Mouse (Mus musculus): ENCODE data around the gene Gm12253. TPM values are rescaled to one million over a fixed set of nuclear protein-coding genes. Genes with fewer than 3 reads are reported as not detected.

Gene Gm12253
- not detected in 2 replicates for polyA plus RNA-seq (2014; fragmentation: Nextera tagmentation; extraction: Ambion mirVana)

GRCm38 (mm10) chr11:58432259-58432658, at the start of gene Gm12253:
Gene Gm12253, plus strand, starts transcription at chr11:58432559.
- H3K4me2 ChIP-seq, result no peak within 1 kb of the TSS
- no peaks in the 10 kb centered on the region for H3K9me3 ChIP-seq (replicated peaks; ENCODE audit: control insufficient read depth, low read length)
- H3K4me1 ChIP-seq (ENCODE audit: control insufficient read depth, insufficient read depth, low read length), result no peaks in the 10 kb centered on the region
- no peaks in the 10 kb centered on the region for H3K27me3 ChIP-seq (ENCODE audit: control insufficient read depth, insufficient read depth, low read length)
- H3K9ac ChIP-seq (ENCODE audit: low read depth, low read length), result no peak within 1 kb of the TSS
- WGBS (ENCODE audit: insufficient replicate concordance), result 75% methylated on average over 3 of the region's 3 CpGs
- ATAC-seq (replicated peaks; ENCODE audit: insufficient number of reproducible peaks, low FRiP score, low TSS enrichment), result no peak
- no peak within 1 kb of the TSS for H3K27ac ChIP-seq (ENCODE audit: low read depth, low read length)
- no peak within 1 kb of the TSS for H3K4me3 ChIP-seq (ENCODE audit: low read depth, low read length)
- no peaks in the 10 kb centered on the region for H3K36me3 ChIP-seq (ENCODE audit: control insufficient read depth, insufficient read depth, low read length)

GRCm38 (mm10) chr11:58399985-58400645, 32.2 kb upstream of the Gm12253 start:
- H3K4me3 ChIP-seq (ENCODE audit: low read depth, low read length), result no peak overlapping the region
- no peak overlapping the region for H3K27ac ChIP-seq (ENCODE audit: low read depth, low read length)
- no peak overlapping the region for H3K4me2 ChIP-seq
- 56% methylated on average over 6 of the region's 6 CpGs for WGBS (ENCODE audit: insufficient replicate concordance)
- no peak for ATAC-seq (replicated peaks; ENCODE audit: insufficient number of reproducible peaks, low FRiP score, low TSS enrichment)
- H3K27me3 ChIP-seq (ENCODE audit: control insufficient read depth, insufficient read depth, low read length), result no peaks in the 10 kb centered on the region
- no peaks in the 10 kb centered on the region for H3K9me3 ChIP-seq (replicated peaks; ENCODE audit: control insufficient read depth, low read length)
- no peak overlapping the region for H3K9ac ChIP-seq (ENCODE audit: low read depth, low read length)
- no peaks in the 10 kb centered on the region for H3K36me3 ChIP-seq (ENCODE audit: control insufficient read depth, insufficient read depth, low read length)
- no peaks in the 10 kb centered on the region for H3K4me1 ChIP-seq (ENCODE audit: control insufficient read depth, insufficient read depth, low read length)

DNA sequence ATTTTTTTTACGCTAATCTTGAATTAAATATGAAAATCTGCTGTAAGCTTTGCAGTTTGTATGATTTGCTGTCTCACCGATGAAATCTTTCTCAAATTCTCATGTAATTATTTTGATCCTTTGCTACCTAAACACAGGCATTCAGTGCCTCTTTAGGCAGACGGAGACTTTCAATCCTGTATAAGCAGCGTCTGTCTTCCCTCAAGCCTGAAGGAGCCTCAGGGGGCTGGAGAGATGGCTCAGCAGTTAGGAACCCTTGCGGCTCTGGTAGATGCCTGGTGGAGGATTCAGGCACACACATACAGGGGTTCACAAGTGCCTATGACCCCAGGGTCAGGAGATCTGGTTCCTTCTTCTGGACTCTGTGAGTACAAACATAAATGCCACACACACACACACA, 31.7 kb upstream of the Gm12253 start:
- Histone ChIP-seq H3K9me3 (replicated peaks; ENCODE audit: control insufficient read depth, low read length) (no peaks in the 10 kb centered on the region), H3K4me1 (ENCODE audit: control insufficient read depth, insufficient read depth, low read length) (no peaks in the 10 kb centered on the region), H3K36me3 (ENCODE audit: control insufficient read depth, insufficient read depth, low read length) (no peaks in the 10 kb centered on the region), H3K27ac (ENCODE audit: low read depth, low read length) (no peak overlapping the region), H3K4me3 (ENCODE audit: low read depth, low read length) (no peak overlapping the region), H3K4me2 (no peak overlapping the region), H3K27me3 (ENCODE audit: control insufficient read depth, insufficient read depth, low read length) (no peaks in the 10 kb centered on the region), H3K9ac (ENCODE audit: low read depth, low read length) (no peak overlapping the region)
- WGBS (ENCODE audit: insufficient replicate concordance), result 58% methylated on average over 5 of the region's 5 CpGs
- ATAC-seq (replicated peaks; ENCODE audit: insufficient number of reproducible peaks, low FRiP score, low TSS enrichment), result no peak

GRCm38 (mm10) chr11:58408066-58408465, 24.3 kb upstream of the Gm12253 start:
- WGBS (ENCODE audit: insufficient replicate concordance), result 68% methylated on average over 3 of the region's 3 CpGs
- Histone ChIP-seq H3K4me2 (no peak overlapping the region), H3K4me1 (ENCODE audit: control insufficient read depth, insufficient read depth, low read length) (no peaks in the 10 kb centered on the region), H3K27me3 (ENCODE audit: control insufficient read depth, insufficient read depth, low read length) (no peaks in the 10 kb centered on the region), H3K9me3 (replicated peaks; ENCODE audit: control insufficient read depth, low read length) (no peaks in the 10 kb centered on the region), H3K27ac (ENCODE audit: low read depth, low read length) (no peak overlapping the region), H3K36me3 (ENCODE audit: control insufficient read depth, insufficient read depth, low read length) (no peaks in the 10 kb centered on the region), H3K9ac (ENCODE audit: low read depth, low read length) (no peak overlapping the region), H3K4me3 (ENCODE audit: low read depth, low read length) (no peak overlapping the region)
- ATAC-seq (replicated peaks; ENCODE audit: insufficient number of reproducible peaks, low FRiP score, low TSS enrichment), result no peak

- WGBS (ENCODE audit: insufficient replicate concordance), result 55% methylated on average over 3 of the region's 3 CpGs
- H3K9me3 ChIP-seq (replicated peaks; ENCODE audit: control insufficient read depth, low read length), result no peaks in the 10 kb centered on the region
- no peak overlapping the region for H3K9ac ChIP-seq (ENCODE audit: low read depth, low read length)
- no peaks in the 10 kb centered on the region for H3K36me3 ChIP-seq (ENCODE audit: control insufficient read depth, insufficient read depth, low read length)
- no peak for ATAC-seq (replicated peaks; ENCODE audit: insufficient number of reproducible peaks, low FRiP score, low TSS enrichment)
- H3K4me2 ChIP-seq, result peak overlapping the region; percentile 24; the same call in 1 of the 2 replicates
- peaks cover 4% of the 10 kb centered on the region; the same call in 1 of the 2 replicates for H3K4me1 ChIP-seq (ENCODE audit: control insufficient read depth, insufficient read depth, low read length)
- H3K27ac ChIP-seq (ENCODE audit: low read depth, low read length), result no peak overlapping the region
- no peaks in the 10 kb centered on the region for H3K27me3 ChIP-seq (ENCODE audit: control insufficient read depth, insufficient read depth, low read length)
- H3K4me3 ChIP-seq (ENCODE audit: low read depth, low read length), result no peak overlapping the region
Observed at GRCm38 (mm10) chr11:58418336-58418735, 14.0 kb upstream of the Gm12253 start.

- Histone ChIP-seq H3K4me1 (ENCODE audit: control insufficient read depth, insufficient read depth, low read length) (peaks cover 4% of the 10 kb centered on the region; the same call in 1 of the 2 replicates), H3K9ac (ENCODE audit: low read depth, low read length) (no peak within 1 kb of the TSS), H3K4me2 (no peak within 1 kb of the TSS), H3K9me3 (replicated peaks; ENCODE audit: control insufficient read depth, low read length) (no peaks in the 10 kb centered on the region), H3K27ac (ENCODE audit: low read depth, low read length) (no peak within 1 kb of the TSS), H3K4me3 (ENCODE audit: low read depth, low read length) (no peak within 1 kb of the TSS), H3K36me3 (ENCODE audit: control insufficient read depth, insufficient read depth, low read length) (no peaks in the 10 kb centered on the region), H3K27me3 (ENCODE audit: control insufficient read depth, insufficient read depth, low read length) (no peaks in the 10 kb centered on the region)
- no peak for ATAC-seq (replicated peaks; ENCODE audit: insufficient number of reproducible peaks, low FRiP score, low TSS enrichment)
- 45% methylated on average over 1 of the region's 1 CpGs for WGBS (ENCODE audit: insufficient replicate concordance)
Observed at GRCm38 (mm10) chr11:58420815-58421214, 11.5 kb upstream of the Gm12253 start, which contains the start of gene 1810065E05Rik. Gene 1810065E05Rik, plus strand, starts transcription at chr11:58421111.

DNA sequence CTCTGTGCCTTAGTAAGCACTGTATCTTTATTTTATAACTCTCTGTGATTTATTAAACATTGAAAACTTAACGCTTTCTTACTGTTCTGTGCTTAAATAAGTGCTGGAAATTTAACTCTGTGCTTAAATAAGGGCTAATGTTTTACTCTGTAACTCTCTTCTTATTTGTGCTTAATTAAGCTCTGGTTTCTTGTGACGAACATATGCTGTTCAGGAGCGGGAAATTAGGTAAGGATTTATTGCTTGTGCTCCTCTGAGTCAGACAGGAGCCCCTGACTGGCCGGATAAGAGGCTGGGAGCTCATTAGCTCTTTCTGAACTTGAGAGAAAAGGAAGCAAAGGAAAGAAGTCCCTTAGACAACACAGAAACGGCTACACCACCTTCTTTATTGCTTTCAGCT, 5.5 kb downstream of the Gm12253 start:
- no peaks in the 10 kb centered on the region for H3K36me3 ChIP-seq (ENCODE audit: control insufficient read depth, insufficient read depth, low read length)
- ATAC-seq (replicated peaks; ENCODE audit: insufficient number of reproducible peaks, low FRiP score, low TSS enrichment), result no peak
- H3K27me3 ChIP-seq (ENCODE audit: control insufficient read depth, insufficient read depth, low read length), result no peaks in the 10 kb centered on the region
- WGBS (ENCODE audit: insufficient replicate concordance), result 57% methylated on average over 5 of the region's 5 CpGs
- no peaks in the 10 kb centered on the region for H3K9me3 ChIP-seq (replicated peaks; ENCODE audit: control insufficient read depth, low read length)
- H3K4me2 ChIP-seq, result no peak overlapping the region
- no peak overlapping the region for H3K27ac ChIP-seq (ENCODE audit: low read depth, low read length)
- no peak overlapping the region for H3K9ac ChIP-seq (ENCODE audit: low read depth, low read length)
- H3K4me1 ChIP-seq (ENCODE audit: control insufficient read depth, insufficient read depth, low read length), result no peaks in the 10 kb centered on the region
- H3K4me3 ChIP-seq (ENCODE audit: low read depth, low read length), result no peak overlapping the region

DNA sequence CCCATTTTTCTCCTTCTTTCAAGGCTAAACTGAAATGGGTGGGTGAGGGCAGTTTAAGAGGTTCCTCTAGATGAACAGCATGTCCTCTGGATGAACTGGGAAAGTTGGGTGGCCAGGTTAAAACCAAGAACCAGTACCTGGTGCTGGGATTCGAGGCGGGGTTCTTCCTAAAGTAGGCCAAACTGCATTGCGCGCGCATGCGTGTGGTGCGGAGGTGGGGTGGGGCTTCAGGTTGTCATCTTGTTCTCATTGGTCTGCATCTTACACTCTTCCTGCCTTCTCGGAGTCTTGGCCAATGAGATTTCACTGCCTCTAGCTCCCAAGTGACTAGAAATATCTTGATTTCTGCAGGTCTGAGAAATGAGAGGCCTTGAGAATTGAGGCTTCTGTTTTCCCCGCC, 20.4 kb downstream of the Gm12253 start, which contains the start of gene Lypd9:
Gene Lypd9 (minus strand): TSS at position 165 of the 400 bp plus-strand sequence.
- Histone ChIP-seq H3K4me2 (no peak within 1 kb of the TSS), H3K27ac (ENCODE audit: low read depth, low read length) (no peak within 1 kb of the TSS), H3K36me3 (ENCODE audit: control insufficient read depth, insufficient read depth, low read length) (no peaks in the 10 kb centered on the region), H3K4me1 (ENCODE audit: control insufficient read depth, insufficient read depth, low read length) (no peaks in the 10 kb centered on the region), H3K27me3 (ENCODE audit: control insufficient read depth, insufficient read depth, low read length) (no peaks in the 10 kb centered on the region), H3K9me3 (replicated peaks; ENCODE audit: control insufficient read depth, low read length) (no peaks in the 10 kb centered on the region; the same call in 1 of the 2 replicates), H3K4me3 (ENCODE audit: low read depth, low read length) (no peak within 1 kb of the TSS), H3K9ac (ENCODE audit: low read depth, low read length) (no peak within 1 kb of the TSS)
- 94% methylated on average over 9 of the region's 9 CpGs for WGBS (ENCODE audit: insufficient replicate concordance)
- no peak for ATAC-seq (replicated peaks; ENCODE audit: insufficient number of reproducible peaks, low FRiP score, low TSS enrichment)

- H3K4me2 ChIP-seq, result no peak overlapping the region
- no peak overlapping the region for H3K9ac ChIP-seq (ENCODE audit: low read depth, low read length)
- H3K4me3 ChIP-seq (ENCODE audit: low read depth, low read length), result no peak overlapping the region
- no peaks in the 10 kb centered on the region; the same call in 1 of the 2 replicates for H3K9me3 ChIP-seq (replicated peaks; ENCODE audit: control insufficient read depth, low read length)
- no peaks in the 10 kb centered on the region for H3K4me1 ChIP-seq (ENCODE audit: control insufficient read depth, insufficient read depth, low read length)
- no peak for ATAC-seq (replicated peaks; ENCODE audit: insufficient number of reproducible peaks, low FRiP score, low TSS enrichment)
- H3K36me3 ChIP-seq (ENCODE audit: control insufficient read depth, insufficient read depth, low read length), result no peaks in the 10 kb centered on the region
- H3K27ac ChIP-seq (ENCODE audit: low read depth, low read length), result no peak overlapping the region
- WGBS (ENCODE audit: insufficient replicate concordance), result 56% methylated on average over 4 of the region's 4 CpGs
- H3K27me3 ChIP-seq (ENCODE audit: control insufficient read depth, insufficient read depth, low read length), result no peaks in the 10 kb centered on the region
Observed at GRCm38 (mm10) chr11:58453592-58453991, 21.2 kb downstream of the Gm12253 start.

Measured in heart, embryonic 11.5 days (tissue).